Mouse (Mus musculus): ENCODE measurements around the gene Rasa3. TPM values are rescaled to one million over a fixed set of nuclear protein-coding genes. Genes with fewer than 3 reads are reported as not detected.

The Rasa3 gene
- polyA plus RNA-seq, 1 experiment from 2014 or later, result 30.9 TPM

DNA sequence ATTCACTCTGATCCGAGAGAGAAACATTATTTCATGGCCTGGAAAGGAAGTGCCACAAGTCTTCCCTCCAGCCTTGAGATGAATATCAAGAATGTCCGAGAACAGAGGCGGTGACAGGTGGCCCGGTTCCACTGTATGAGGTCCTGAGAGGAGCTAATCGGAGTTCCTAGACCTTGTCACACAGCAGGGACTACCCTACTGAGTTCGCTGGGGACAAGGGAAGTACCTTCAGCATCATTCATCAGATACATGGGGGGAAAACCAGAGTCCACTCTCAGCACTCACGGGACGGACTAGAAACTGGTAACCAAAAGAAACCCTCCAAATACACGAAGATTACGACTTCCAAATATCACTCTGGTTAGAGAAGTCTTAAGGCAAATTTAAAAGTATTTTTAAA, 76.7 kb downstream of the Rasa3 start:
- peaks cover 41% of the 10 kb centered on the region for H3K36me3 ChIP-seq
- no peaks in the 10 kb centered on the region for H3K9me3 ChIP-seq
- no peak overlapping the region for H3K9ac ChIP-seq
- H3K4me2 ChIP-seq, result no peak overlapping the region
- WGBS, result 90% methylated on average over 10 of the region's 10 CpGs
- no peak overlapping the region for H3K4me3 ChIP-seq
- no peak overlapping the region for H3K27ac ChIP-seq
- H3K4me1 ChIP-seq (replicated peaks), result no peaks in the 10 kb centered on the region
- no peak for ATAC-seq (ENCODE audit: low FRiP score)
- H3K27me3 ChIP-seq, result no peaks in the 10 kb centered on the region

DNA sequence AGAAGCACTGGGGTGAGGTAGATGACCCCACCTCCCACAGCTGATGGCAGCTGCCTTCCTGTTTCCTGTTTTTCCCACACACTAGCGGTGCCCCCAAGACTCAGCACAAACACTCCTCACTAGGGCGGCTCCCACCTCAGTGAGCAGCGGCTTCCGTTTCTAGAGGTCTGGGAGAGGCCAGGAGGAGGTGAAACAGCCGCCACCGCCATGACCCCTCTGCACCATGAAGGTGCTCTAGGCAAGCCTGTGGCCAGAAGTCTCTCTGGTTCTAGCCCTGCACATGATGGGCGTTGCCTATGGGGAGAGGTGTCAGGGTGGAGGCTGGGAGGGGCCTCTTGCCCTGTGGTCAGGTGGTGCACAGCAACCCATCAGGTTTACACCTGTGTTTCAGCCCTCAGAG, 77.2 kb downstream of the Rasa3 start:
- Histone ChIP-seq H3K9ac (no peak overlapping the region), H3K27ac (no peak overlapping the region), H3K27me3 (no peaks in the 10 kb centered on the region), H3K4me3 (no peak overlapping the region), H3K4me1 (replicated peaks) (no peaks in the 10 kb centered on the region), H3K9me3 (no peaks in the 10 kb centered on the region), H3K36me3 (peaks cover 40% of the 10 kb centered on the region), H3K4me2 (no peak overlapping the region)
- ATAC-seq (ENCODE audit: low FRiP score), result no peak
- 81% methylated on average over 7 of the region's 7 CpGs for WGBS

DNA sequence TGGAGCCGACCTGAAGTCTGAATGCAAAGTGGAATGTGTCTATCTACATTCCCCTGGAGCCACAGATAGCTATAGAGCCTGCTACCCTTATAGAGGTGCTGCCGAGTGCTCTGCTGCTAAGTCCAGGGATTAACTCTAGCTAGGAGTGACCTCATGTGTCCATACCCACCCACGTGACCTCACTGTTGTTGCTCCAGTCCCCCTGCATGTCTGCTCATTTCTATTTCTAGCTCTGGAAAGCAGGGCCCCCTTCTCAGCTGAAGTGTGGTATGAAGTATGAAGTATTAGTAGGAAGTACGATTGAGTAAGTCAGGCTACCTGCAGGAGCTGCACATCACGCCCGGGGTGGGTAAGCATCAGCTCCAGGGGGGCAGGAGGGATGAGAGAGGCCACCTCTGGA, 79.6 kb downstream of the Rasa3 start:
- WGBS, result 96% methylated on average over 6 of the region's 6 CpGs

DNA sequence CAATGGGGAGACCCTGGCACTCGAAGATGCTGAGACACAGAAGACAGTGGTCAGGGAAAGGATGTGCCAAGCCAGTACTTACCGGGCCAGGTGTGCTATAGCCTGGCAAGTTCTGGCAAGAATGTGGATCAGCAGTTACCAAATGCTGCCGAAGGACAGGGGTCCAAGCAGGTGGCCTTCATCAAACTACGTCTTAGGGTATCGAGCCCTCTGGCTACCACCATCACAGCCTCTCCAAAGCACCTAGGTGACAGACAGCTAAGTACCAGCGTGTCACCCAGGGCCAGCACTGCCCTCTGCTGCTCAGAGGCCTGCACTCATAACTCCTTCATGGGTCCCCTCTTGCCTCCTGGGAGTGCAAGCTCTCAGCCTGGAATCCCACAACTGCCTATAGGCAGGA, 81.5 kb downstream of the Rasa3 start:
- peaks cover 42% of the 10 kb centered on the region for H3K36me3 ChIP-seq
- H3K4me1 ChIP-seq (replicated peaks), result 0 out of 2 replicates have a peak, but pooled peaks cover 5% of the 10 kb centered on the region
- H3K4me2 ChIP-seq, result no peak overlapping the region
- H3K4me3 ChIP-seq, result no peak overlapping the region
- no peak overlapping the region for H3K27ac ChIP-seq
- ATAC-seq (ENCODE audit: low FRiP score), result no peak
- no peak overlapping the region for H3K9ac ChIP-seq
- WGBS, result 86% methylated on average over 6 of the region's 6 CpGs
- no peaks in the 10 kb centered on the region for H3K9me3 ChIP-seq
- no peaks in the 10 kb centered on the region for H3K27me3 ChIP-seq

More for the DNA sequence above, 79.6 kb downstream of the Rasa3 start:
- H3K36me3 ChIP-seq, result peaks cover 42% of the 10 kb centered on the region
- H3K4me3 ChIP-seq, result no peak overlapping the region
- H3K4me2 ChIP-seq, result no peak overlapping the region
- H3K27me3 ChIP-seq, result no peaks in the 10 kb centered on the region
- no peaks in the 10 kb centered on the region for H3K4me1 ChIP-seq (replicated peaks)
- no peak overlapping the region for H3K9ac ChIP-seq
- no peak overlapping the region for H3K27ac ChIP-seq
- no peaks in the 10 kb centered on the region for H3K9me3 ChIP-seq
- ATAC-seq (ENCODE audit: low FRiP score), result no peak

DNA sequence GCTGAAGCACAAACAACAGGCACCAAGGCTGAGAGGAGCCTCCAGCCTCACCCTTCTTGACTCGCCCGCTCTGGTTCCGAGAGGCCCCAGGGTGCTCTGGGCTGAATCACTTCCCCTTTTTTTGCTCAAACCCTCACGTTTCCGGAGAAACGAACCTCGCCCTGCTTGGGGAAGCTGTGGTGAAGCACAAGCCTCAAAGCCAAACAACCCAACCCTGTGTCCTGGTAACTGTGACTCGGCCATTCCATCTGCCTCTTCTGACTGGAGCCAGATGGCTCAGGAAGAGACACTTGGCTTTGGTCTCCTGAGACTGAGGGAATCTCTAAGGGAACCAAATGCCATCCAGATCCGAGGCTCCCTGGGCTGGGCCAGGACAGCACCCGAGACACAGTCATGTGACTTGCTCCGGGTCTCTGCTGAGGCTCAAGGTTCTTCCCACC, 82.5 kb downstream of the Rasa3 start:
- H3K27ac ChIP-seq, result no peak overlapping the region
- no peak for ATAC-seq (ENCODE audit: low FRiP score)
- no peaks in the 10 kb centered on the region for H3K9me3 ChIP-seq
- H3K4me3 ChIP-seq, result no peak overlapping the region
- H3K27me3 ChIP-seq, result no peaks in the 10 kb centered on the region
- no peak overlapping the region for H3K4me2 ChIP-seq
- 79% methylated on average over 11 of the region's 11 CpGs for WGBS
- 0 out of 2 replicates have a peak, but pooled peaks cover 6% of the 10 kb centered on the region for H3K4me1 ChIP-seq (replicated peaks)
- no peak overlapping the region for H3K9ac ChIP-seq
- H3K36me3 ChIP-seq, result peaks cover 46% of the 10 kb centered on the region

DNA sequence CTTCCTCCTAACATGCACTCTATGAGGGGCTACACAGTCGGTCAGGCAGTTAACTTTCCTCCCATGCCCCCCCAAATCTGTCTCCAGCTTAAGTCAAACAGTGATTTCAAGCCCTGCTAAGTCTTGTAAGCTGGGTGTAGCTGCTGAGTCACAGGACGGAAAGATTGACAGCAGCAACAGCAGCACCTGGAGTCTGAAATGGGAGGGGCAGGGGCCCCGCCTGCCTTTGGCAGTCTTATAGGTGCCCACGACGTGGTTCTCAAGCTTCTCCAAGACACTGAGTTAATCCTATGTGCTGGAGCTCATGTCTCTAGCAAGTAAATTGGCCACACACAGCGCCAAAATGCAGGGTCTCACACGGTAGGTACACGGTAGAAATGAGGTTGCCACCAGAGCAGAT, 84.1 kb downstream of the Rasa3 start:
- Histone ChIP-seq H3K36me3 (peaks cover 60% of the 10 kb centered on the region), H3K27ac (no peak overlapping the region), H3K9me3 (no peaks in the 10 kb centered on the region), H3K9ac (no peak overlapping the region), H3K4me1 (replicated peaks) (0 out of 2 replicates have a peak, but pooled peaks cover 6% of the 10 kb centered on the region), H3K4me2 (no peak overlapping the region), H3K27me3 (no peaks in the 10 kb centered on the region), H3K4me3 (no peak overlapping the region)
- 87% methylated on average over 8 of the region's 8 CpGs for WGBS
- ATAC-seq (ENCODE audit: low FRiP score), result no peak

DNA sequence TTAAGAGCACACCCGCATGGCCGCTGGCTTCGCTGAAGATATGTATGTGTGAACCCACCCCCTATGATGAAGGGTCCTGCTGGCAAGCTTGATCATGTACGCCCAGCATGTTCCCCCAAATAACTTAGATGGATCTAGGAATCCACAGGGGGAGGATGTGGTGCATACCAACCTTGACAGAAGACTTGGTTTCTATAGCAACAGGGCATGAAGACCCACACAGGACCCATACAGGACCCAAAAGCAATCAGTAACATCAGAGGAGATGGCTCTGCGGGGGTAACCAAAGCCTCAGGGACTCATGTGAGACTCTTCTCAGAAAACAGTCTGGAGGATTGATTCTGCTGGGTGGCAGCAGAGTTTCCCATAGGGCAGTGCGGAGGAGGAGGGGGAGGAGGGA, 86.2 kb downstream of the Rasa3 start:
- Histone ChIP-seq H3K27me3 (no peaks in the 10 kb centered on the region), H3K9me3 (no peaks in the 10 kb centered on the region), H3K4me3 (no peak overlapping the region), H3K4me1 (replicated peaks) (0 out of 2 replicates have a peak, but pooled peaks cover 6% of the 10 kb centered on the region), H3K36me3 (peaks cover 46% of the 10 kb centered on the region), H3K9ac (no peak overlapping the region), H3K4me2 (no peak overlapping the region), H3K27ac (no peak overlapping the region)
- ATAC-seq (ENCODE audit: low FRiP score), result no peak
- 79% methylated on average over 6 of the region's 6 CpGs for WGBS

DNA sequence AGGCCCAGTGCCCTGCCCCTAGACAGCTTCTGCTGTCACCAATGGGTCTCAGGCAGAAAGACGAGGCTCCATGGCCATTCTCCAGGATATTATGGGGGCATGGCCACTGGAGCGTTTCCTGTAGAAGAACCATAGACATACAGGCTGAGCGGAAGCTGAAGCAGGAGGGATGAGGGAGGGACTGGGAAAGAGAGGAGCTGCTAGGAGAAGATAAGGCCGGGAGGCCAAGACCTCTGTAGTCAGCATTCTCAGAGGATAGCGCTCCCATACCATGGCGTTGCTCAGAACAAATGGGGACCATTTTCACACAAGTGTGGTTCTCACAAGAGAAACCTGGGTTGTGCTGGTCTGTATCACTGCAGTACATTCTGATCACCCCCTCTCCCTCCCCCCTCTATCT, 88.3 kb downstream of the Rasa3 start:
- no peak overlapping the region for H3K9ac ChIP-seq
- no peak for ATAC-seq (ENCODE audit: low FRiP score)

DNA sequence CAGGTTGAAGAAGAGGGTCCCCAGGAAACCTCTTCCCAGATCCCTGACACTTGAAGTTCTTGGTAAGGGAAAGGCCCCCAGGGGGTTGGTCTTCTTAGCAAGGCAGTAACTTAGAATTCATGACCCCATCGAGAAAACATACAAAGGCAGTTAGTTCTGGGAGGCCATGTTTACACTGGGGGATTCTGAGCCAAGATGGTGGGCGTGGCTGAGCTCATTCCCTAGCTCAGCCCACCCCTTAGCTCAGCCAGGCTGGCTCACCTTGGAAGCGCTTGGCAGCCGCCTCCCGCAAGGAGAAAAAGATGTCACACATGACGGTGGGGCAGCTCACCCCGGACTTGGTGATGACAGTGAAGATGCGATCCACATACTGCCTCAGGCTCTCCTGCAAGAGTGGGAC, 92.8 kb downstream of the Rasa3 start:
- Histone ChIP-seq H3K4me2 (no peak overlapping the region), H3K36me3 (peaks cover 81% of the 10 kb centered on the region), H3K4me1 (replicated peaks) (no peaks in the 10 kb centered on the region), H3K27me3 (no peaks in the 10 kb centered on the region), H3K4me3 (no peak overlapping the region), H3K27ac (no peak overlapping the region), H3K9ac (no peak overlapping the region), H3K9me3 (no peaks in the 10 kb centered on the region)
- no peak for ATAC-seq (ENCODE audit: low FRiP score)
- 81% methylated on average over 8 of the region's 8 CpGs for WGBS

More for the DNA sequence above, 88.3 kb downstream of the Rasa3 start:
- Histone ChIP-seq H3K9me3 (no peaks in the 10 kb centered on the region), H3K4me1 (replicated peaks) (0 out of 2 replicates have a peak, but pooled peaks cover 6% of the 10 kb centered on the region), H3K4me3 (no peak overlapping the region), H3K36me3 (peaks cover 47% of the 10 kb centered on the region), H3K27ac (no peak overlapping the region), H3K27me3 (no peaks in the 10 kb centered on the region), H3K4me2 (no peak overlapping the region)
- 88% methylated on average over 6 of the region's 6 CpGs for WGBS

DNA sequence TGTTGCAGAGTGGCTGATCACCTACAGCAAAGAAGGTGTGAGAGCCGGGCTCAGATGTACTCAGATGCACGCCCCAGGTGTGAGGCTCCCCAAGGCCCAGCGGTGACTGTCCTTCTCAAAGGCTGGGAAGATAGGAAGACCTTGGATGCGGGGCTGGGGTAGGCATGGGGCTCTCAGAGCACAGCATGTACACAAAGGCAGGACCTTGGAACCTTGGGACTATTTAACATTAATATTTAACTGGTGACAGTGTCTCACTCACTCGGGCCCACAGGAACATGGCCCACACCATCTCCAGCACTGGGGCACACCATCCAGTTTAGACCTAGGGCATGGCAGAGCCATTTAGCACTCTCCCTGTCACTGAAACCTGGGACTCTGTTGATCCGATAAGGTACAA, 99.5 kb downstream of the Rasa3 start:
- WGBS, result 93% methylated on average over 6 of the region's 6 CpGs
- no peak for ATAC-seq (ENCODE audit: low FRiP score)
- H3K36me3 ChIP-seq, result peaks cover 94% of the 10 kb centered on the region

DNA sequence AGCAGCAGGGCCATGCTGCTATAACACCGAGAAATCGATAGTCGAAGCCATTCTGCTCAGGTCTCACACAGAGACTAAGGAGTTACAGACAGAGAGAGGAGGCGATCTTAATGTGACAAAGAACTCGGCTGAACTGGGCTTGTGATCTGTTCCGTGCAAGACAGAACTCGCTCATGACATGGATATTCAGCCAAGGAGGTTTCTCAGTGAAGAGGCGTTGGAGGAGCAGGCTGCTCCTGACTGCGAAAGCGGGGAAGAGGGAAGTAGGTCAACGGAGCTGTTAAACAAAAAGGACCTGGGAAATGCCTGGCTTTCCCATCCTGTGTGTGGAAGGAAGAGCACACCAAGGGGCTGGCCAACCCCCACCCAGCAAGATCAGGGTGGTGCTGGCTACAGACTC, 105.4 kb downstream of the Rasa3 start:
- Histone ChIP-seq H3K27me3 (no peaks in the 10 kb centered on the region), H3K4me2 (no peak overlapping the region), H3K4me1 (replicated peaks) (no peaks in the 10 kb centered on the region), H3K9me3 (no peaks in the 10 kb centered on the region), H3K4me3 (no peak overlapping the region), H3K9ac (no peak overlapping the region), H3K36me3 (peaks cover 83% of the 10 kb centered on the region), H3K27ac (no peak overlapping the region)
- 95% methylated on average over 11 of the region's 11 CpGs for WGBS
- ATAC-seq (ENCODE audit: low FRiP score), result no peak

More for the DNA sequence above, 99.5 kb downstream of the Rasa3 start:
- no peak overlapping the region for H3K4me3 ChIP-seq
- no peak overlapping the region for H3K9ac ChIP-seq
- H3K4me2 ChIP-seq, result no peak overlapping the region
- no peaks in the 10 kb centered on the region for H3K27me3 ChIP-seq
- no peak overlapping the region for H3K27ac ChIP-seq
- H3K9me3 ChIP-seq, result no peaks in the 10 kb centered on the region
- no peaks in the 10 kb centered on the region for H3K4me1 ChIP-seq (replicated peaks)

DNA sequence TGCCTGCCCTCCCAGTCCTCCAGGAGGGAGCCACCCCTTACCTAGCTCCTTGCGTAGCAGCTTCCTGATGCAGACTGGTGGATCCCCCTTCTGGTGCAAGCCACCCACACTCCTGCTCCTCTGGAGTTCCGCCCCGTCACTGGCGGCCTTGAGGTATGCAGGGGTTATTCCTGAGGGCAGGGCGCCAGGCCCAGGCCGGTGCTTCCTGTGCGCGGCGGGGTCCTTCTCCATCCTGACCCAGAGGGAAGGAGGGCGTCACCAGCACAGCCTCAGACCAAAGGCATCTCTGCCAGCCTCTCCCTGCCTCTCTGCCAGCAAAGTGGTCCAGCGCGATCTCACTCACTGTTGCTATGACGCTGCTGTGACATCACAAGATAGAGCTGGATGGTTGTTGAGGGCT, 115.3 kb downstream of the Rasa3 start, which contains the start of gene 1700029H14Rik:
1700029H14Rik (minus strand) TSS at position 344 of the 400 bp plus-strand sequence.
- Histone ChIP-seq H3K4me1 (replicated peaks) (no peaks in the 10 kb centered on the region), H3K4me3 (no peak within 1 kb of the TSS), H3K27me3 (no peaks in the 10 kb centered on the region), H3K4me2 (no peak within 1 kb of the TSS), H3K9me3 (no peaks in the 10 kb centered on the region), H3K36me3 (peaks cover 4% of the 10 kb centered on the region; the same call in 1 of the 2 replicates), H3K27ac (no peak within 1 kb of the TSS), H3K9ac (no peak within 1 kb of the TSS)
- 42% methylated on average over 13 of the region's 13 CpGs for WGBS
- ATAC-seq (ENCODE audit: low FRiP score), result no peak

DNA sequence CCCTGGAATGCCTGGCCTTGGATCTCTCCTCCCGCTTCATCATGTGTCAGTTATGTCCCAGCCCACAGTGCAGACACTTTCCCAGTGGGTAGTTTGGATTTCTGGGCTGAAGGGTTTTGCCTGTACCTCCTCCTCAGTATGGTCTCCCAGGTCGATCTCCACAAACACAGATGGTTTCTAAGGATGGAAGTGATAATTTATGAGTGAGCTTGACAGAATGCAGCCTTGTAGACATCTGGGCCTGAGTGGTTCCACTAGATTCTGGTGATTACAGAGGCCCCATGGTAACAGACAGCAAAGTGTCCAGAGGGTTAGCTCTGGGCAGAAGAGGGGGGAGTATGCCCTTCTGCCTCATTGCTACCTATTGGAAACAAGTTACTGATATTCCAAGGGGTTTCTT, 119.9 kb downstream of the Rasa3 start:
- no peak for ATAC-seq (ENCODE audit: low FRiP score)
- Histone ChIP-seq H3K27me3 (no peaks in the 10 kb centered on the region), H3K4me1 (replicated peaks) (no peaks in the 10 kb centered on the region), H3K9me3 (no peaks in the 10 kb centered on the region), H3K4me2 (no peak overlapping the region), H3K27ac (no peak overlapping the region), H3K9ac (no peak overlapping the region), H3K36me3 (no peaks in the 10 kb centered on the region), H3K4me3 (no peak overlapping the region)
- WGBS, result 73% methylated on average over 2 of the region's 2 CpGs
